Mouse (Mus musculus) embryonic stem cell, embryonic (primary cell): ENCODE data around the gene Eno1.

Source experiments
- CTCF ChIA-PET, 4 experiments: fragments of 300-600 bp in 2 of 4; fragments of 350-600 bp in 2 of 4; sonication (Branson Sonifier 250); formaldehyde crosslinking; loops; one replicate each; lab custom pipeline; 2022; ENCODE audit warnings: inconsistent platforms in 2 of 4; lab: Charles Lee
- POLR2A ChIA-PET, 4 experiments: fragments of 300-600 bp in 2 of 4; fragments of 350-600 bp in 2 of 4; sonication (Branson Sonifier 250); formaldehyde crosslinking; loops; one replicate each; lab custom pipeline; 2022; ENCODE audit warnings: antibody characterized with exemption in 4 of 4, inconsistent platforms in 1 of 4; lab: Charles Lee

Eno1 gene

GRCm38 (mm10) chr4:150254416-150254815 lies 17.9 kb downstream of the Eno1 start:
- POLR2A ChIA-PET = interaction anchor here in 3 of 4 experiments (0.6 to 18.6 kb wide), 8 partner anchors 9 to 456 kb away, joined by 3 to 581 read pairs (median 9); partner anchors contain the start of gene Eno1 (in 1 of the 3)
- CTCF ChIA-PET = interaction anchor here in 2 of 4 experiments (0.6 to 1.0 kb wide), 3 partner anchors 11 to 455 kb away, joined by 3 to 6 read pairs (median 3); no protein-coding TSS in a partner anchor

- ChIA-PET POLR2A (interaction anchor here in 2 of 4 experiments (0.6 to 18.6 kb wide), 13 partner anchors 8 to 524 kb away, joined by 3 to 581 read pairs (median 4); partner anchors contain the start of gene Eno1 (in 1 of the 2)), CTCF (interaction anchor here in 2 of 4 experiments (0.8 to 1.7 kb wide), 4 partner anchors 10 to 85 kb away, joined by 3 to 6 read pairs (median 4); no protein-coding TSS in a partner anchor)
These were observed 18.7 kb downstream of the Eno1 start for GRCm38 (mm10) chr4:150255181-150255580.

- ChIA-PET POLR2A (interaction anchor here in 3 of 4 experiments (0.5 to 18.6 kb wide), 22 partner anchors 9 to 63 kb away, joined by 3 to 581 read pairs (median 4); partner anchors contain the start of genes Eno1 (in 2 of the 3) and Rere (in 1 of the 3)), CTCF (interaction anchor here (0.5 to 5.8 kb wide), 34 partner anchors 8 to 614 kb away, joined by 3 to 65 read pairs (median 4); partner anchors contain the start of genes Gpr157 (in 1 of the 4) and Rere (in 1 of the 4))
These were observed 21.0 kb downstream of the Eno1 start for GRCm38 (mm10) chr4:150257252-150258204.

GRCm38 (mm10) chr4:150258388-150258787 lies 21.9 kb downstream of the Eno1 start:
- POLR2A ChIA-PET = interaction anchor here (0.5 to 18.6 kb wide), 21 partner anchors 9 to 208 kb away, joined by 3 to 581 read pairs (median 4); partner anchors contain the start of genes Eno1 (in 2 of the 4) and Rere (in 1 of the 4)
- CTCF ChIA-PET = interaction anchor here (0.5 to 5.8 kb wide), 14 partner anchors 9 to 405 kb away, joined by 3 to 65 read pairs (median 4); partner anchors contain the start of gene Rere (in 1 of the 4)

GRCm38 (mm10) chr4:150259577-150259976 lies 23.1 kb downstream of the Eno1 start:
- ChIA-PET POLR2A (interaction anchor here in 3 of 4 experiments (0.6 to 18.6 kb wide), 19 partner anchors 10 to 207 kb away, joined by 3 to 581 read pairs (median 6); partner anchors contain the start of genes Eno1 (in 2 of the 3) and Rere (in 2 of the 3)), CTCF (interaction anchor here in 3 of 4 experiments (0.7 to 5.8 kb wide), 12 partner anchors 10 to 498 kb away, joined by 3 to 65 read pairs (median 9); no protein-coding TSS in a partner anchor)

GRCm38 (mm10) chr4:150260111-150260510 lies 23.6 kb downstream of the Eno1 start:
- CTCF ChIA-PET = interaction anchor here (0.5 to 5.8 kb wide), 40 partner anchors 7 to 564 kb away, joined by 3 to 65 read pairs (median 4); partner anchors contain the start of gene Gpr157 (in 1 of the 4)
- POLR2A ChIA-PET = interaction anchor here (0.6 to 18.6 kb wide), 37 partner anchors 9 to 403 kb away, joined by 3 to 581 read pairs (median 3); partner anchors contain the start of genes Eno1 (in 2 of the 4) and Rere (in 2 of the 4)

- ChIA-PET POLR2A (interaction anchor here (0.6 to 18.6 kb wide), 39 partner anchors 8 to 650 kb away, joined by 3 to 581 read pairs (median 4); partner anchors contain the start of genes Eno1 (in 2 of the 4) and Rere (in 2 of the 4)), CTCF (interaction anchor here (0.5 to 5.8 kb wide), 46 partner anchors 8 to 630 kb away, joined by 3 to 65 read pairs (median 4); partner anchors contain the start of genes Gpr157 (in 1 of the 4) and Rere (in 1 of the 4))
These were observed 24.2 kb downstream of the Eno1 start for GRCm38 (mm10) chr4:150260745-150261144.

GRCm38 (mm10) chr4:150262301-150262700 lies 25.8 kb downstream of the Eno1 start:
- POLR2A ChIA-PET = interaction anchor here (0.9 to 18.6 kb wide), 16 partner anchors 8 to 263 kb away, joined by 3 to 581 read pairs (median 4); partner anchors contain the start of genes Eno1 (in 2 of the 4) and Rere (in 1 of the 4)
- CTCF ChIA-PET = interaction anchor here (0.6 to 5.8 kb wide), 7 partner anchors 9 to 400 kb away, joined by 3 to 65 read pairs (median 6); no protein-coding TSS in a partner anchor

GRCm38 (mm10) chr4:150264903-150265302 lies 28.4 kb downstream of the Eno1 start:
- ChIA-PET POLR2A (interaction anchor here (0.6 to 18.6 kb wide), 45 partner anchors 9 to 570 kb away, joined by 3 to 581 read pairs (median 4); partner anchors contain the start of genes Rere (in 3 of the 4), Eno1 (in 2 of the 4) and Slc45a1 (in 1 of the 4)), CTCF (interaction anchor here (0.5 to 2.8 kb wide), 67 partner anchors 8 to 1607 kb away, joined by 3 to 16 read pairs (median 4); partner anchors contain the start of genes Rere (in 2 of the 4), Car6 (in 1 of the 4), Eno1 (in 1 of the 4) and Gpr157 (in 1 of the 4))

GRCm38 (mm10) chr4:150265471-150265870 lies 28.9 kb downstream of the Eno1 start:
- CTCF ChIA-PET = interaction anchor here (0.6 to 2.8 kb wide), 36 partner anchors 8 to 863 kb away, joined by 3 to 16 read pairs (median 5); partner anchors contain the start of genes Rere (in 2 of the 4) and Eno1 (in 1 of the 4)
- POLR2A ChIA-PET = interaction anchor here in 3 of 4 experiments (0.7 to 18.6 kb wide), 30 partner anchors 8 to 303 kb away, joined by 3 to 581 read pairs (median 4); partner anchors contain the start of genes Rere (in 3 of the 3) and Eno1 (in 2 of the 3)

GRCm38 (mm10) chr4:150266655-150267223 lies 30.2 kb downstream of the Eno1 start:
- POLR2A ChIA-PET = interaction anchor here in 3 of 4 experiments (0.6 to 18.6 kb wide), 12 partner anchors 8 to 324 kb away, joined by 3 to 581 read pairs (median 12); partner anchors contain the start of genes Rere (in 3 of the 3) and Eno1 (in 2 of the 3)

GRCm38 (mm10) chr4:150268674-150269653 lies 32.4 kb downstream of the Eno1 start:
- CTCF ChIA-PET = interaction anchor here (0.6 to 2.6 kb wide), 29 partner anchors 8 to 633 kb away, joined by 3 to 10 read pairs (median 3); partner anchors contain the start of gene Rere (in 2 of the 4)
- POLR2A ChIA-PET = interaction anchor here (0.6 to 18.6 kb wide), 42 partner anchors 8 to 1703 kb away, joined by 3 to 581 read pairs (median 3); partner anchors contain the start of genes Rere (in 3 of the 4), Gpr157 (in 2 of the 4), Eno1 (in 1 of the 4) and Slc2a5 (in 1 of the 4)

More at GRCm38 (mm10) chr4:150266655-150267223, 30.2 kb downstream of the Eno1 start:
- CTCF ChIA-PET = interaction anchor here in 3 of 4 experiments (0.7 to 2.8 kb wide), 9 partner anchors 9 to 29 kb away, joined by 3 to 13 read pairs (median 4); no protein-coding TSS in a partner anchor

- POLR2A ChIA-PET = interaction anchor here (0.6 to 18.6 kb wide), 38 partner anchors 9 to 1702 kb away, joined by 3 to 581 read pairs (median 3); partner anchors contain the start of genes Rere (in 3 of the 4), Eno1 (in 1 of the 4), Gpr157 (in 1 of the 4) and Slc2a5 (in 1 of the 4)
- CTCF ChIA-PET = interaction anchor here (0.6 to 2.6 kb wide), 17 partner anchors 8 to 632 kb away, joined by 3 to 8 read pairs (median 4); no protein-coding TSS in a partner anchor
These were observed 33.2 kb downstream of the Eno1 start for GRCm38 (mm10) chr4:150269679-150270078.

- ChIA-PET CTCF (interaction anchor here in 2 of 4 experiments (1.4 to 1.6 kb wide), 2 partner anchors 10 kb away, joined by 3 to 7 read pairs; no protein-coding TSS in a partner anchor), POLR2A (interaction anchor here in 2 of 4 experiments (0.6 to 18.6 kb wide), 13 partner anchors 8 to 751 kb away, joined by 3 to 581 read pairs (median 5); partner anchors contain the start of genes Rere (in 2 of the 2) and Eno1 (in 1 of the 2))
These were observed 34.2 kb downstream of the Eno1 start for GRCm38 (mm10) chr4:150270718-150271117.
